Mouse (Mus musculus): Measurements from ENCODE around the gene Utp20. TPM values are rescaled to one million over a fixed set of nuclear protein-coding genes. Genes with fewer than 3 reads are reported as not detected.
"Not testable (repeated sequence)": the region's sequence is repeated elsewhere in the genome, so short reads cannot be mapped to it uniquely, and the experiment has no call there.

Utp20 gene
- total and polyA plus RNA-seq, 3 experiments: 3.4 to 12.8 (median 11.1) TPM

GRCm38 (mm10) chr10:88780716-88781115 is 45.9 kb downstream of the Utp20 start:
- Histone ChIP-seq H3K9ac (ENCODE audit: low read depth, low read length) (no peak overlapping the region), H3K27ac (no peak overlapping the region), H3K36me3 (ENCODE audit: control insufficient read depth, insufficient read depth, low read length) (no peaks in the 10 kb centered on the region), H3K4me3 (no peak overlapping the region), H3K4me1 (ENCODE audit: control insufficient read depth, insufficient read depth, low read length) (no peaks in the 10 kb centered on the region), H3K79me2 (replicated peaks; ENCODE audit: control insufficient read depth, insufficient read depth, low read length) (no peaks in the 10 kb centered on the region), H3K27me3 (ENCODE audit: control insufficient read depth, insufficient read depth, low read length) (no peaks in the 10 kb centered on the region)
- intact Hi-C loops (cut with DNase I): no loop called here
- 80% methylated on average over 4 of the region's 4 CpGs for WGBS
- TF ChIP-seq CTCF (IDR thresholded peaks at IDR 0.05): no peak
- TF ChIP-seq POLR2A (IDR thresholded peaks at IDR 0.05; ENCODE audit: insufficient read depth, low read depth, low read length): no peak
- no peak for TF ChIP-seq EP300 (IDR thresholded peaks at IDR 0.05; ENCODE audit: insufficient read depth, low read depth, low read length)
- no peak for DNase-seq

- Histone ChIP-seq H3K9ac (ENCODE audit: low read depth, low read length) (no peak overlapping the region), H3K27ac (no peak overlapping the region), H3K79me2 (replicated peaks; ENCODE audit: control insufficient read depth, insufficient read depth, low read length) (no peaks in the 10 kb centered on the region), H3K4me3 (no peak overlapping the region), H3K27me3 (ENCODE audit: control insufficient read depth, insufficient read depth, low read length) (no peaks in the 10 kb centered on the region), H3K4me1 (ENCODE audit: control insufficient read depth, insufficient read depth, low read length) (no peaks in the 10 kb centered on the region), H3K36me3 (ENCODE audit: control insufficient read depth, insufficient read depth, low read length) (no peaks in the 10 kb centered on the region)
- no peak for TF ChIP-seq POLR2A (IDR thresholded peaks at IDR 0.05; ENCODE audit: insufficient read depth, low read depth, low read length)
- TF ChIP-seq EP300 (IDR thresholded peaks at IDR 0.05; ENCODE audit: insufficient read depth, low read depth, low read length): no peak
- TF ChIP-seq CTCF (IDR thresholded peaks at IDR 0.05): no peak
- DNase-seq: no peak
- intact Hi-C loops (cut with DNase I): no loop called here
- WGBS: 75% methylated on average over 6 of the region's 6 CpGs
Observed at GRCm38 (mm10) chr10:88776206-88776605, 50.4 kb downstream of the Utp20 start.

GRCm38 (mm10) chr10:88772965-88773364 is 53.6 kb downstream of the Utp20 start:
- H3K27me3 ChIP-seq (ENCODE audit: control insufficient read depth, insufficient read depth, low read length); DNase-seq; H3K9ac ChIP-seq (ENCODE audit: low read depth, low read length); H3K79me2 ChIP-seq (replicated peaks; ENCODE audit: control insufficient read depth, insufficient read depth, low read length); intact Hi-C loops (cut with DNase I); H3K27ac ChIP-seq; H3K36me3 ChIP-seq (ENCODE audit: control insufficient read depth, insufficient read depth, low read length); H3K4me3 ChIP-seq; H3K4me1 ChIP-seq (ENCODE audit: control insufficient read depth, insufficient read depth, low read length): not testable (repeated sequence)
- whole genome bisulfite sequencing: 84% methylated on average over 5 of the region's 5 CpGs

GRCm38 (mm10) chr10:88769676-88770075 is 56.9 kb downstream of the Utp20 start:
- no peak overlapping the region for H3K4me3 ChIP-seq
- no peak for DNase-seq
- no peak overlapping the region for H3K27ac ChIP-seq
- H3K9ac ChIP-seq (ENCODE audit: low read depth, low read length): no peak overlapping the region
- WGBS: 91% methylated on average over 7 of the region's 7 CpGs
- H3K4me1 ChIP-seq (ENCODE audit: control insufficient read depth, insufficient read depth, low read length): peaks cover 2% of the 10 kb centered on the region; the same call in 1 of the 2 replicates
- intact Hi-C loops (cut with DNase I): no loop called here
- H3K36me3 ChIP-seq (ENCODE audit: control insufficient read depth, insufficient read depth, low read length): peaks cover 2% of the 10 kb centered on the region; the same call in 1 of the 2 replicates
- TF ChIP-seq CTCF (IDR thresholded peaks at IDR 0.05): no peak
- TF ChIP-seq EP300 (IDR thresholded peaks at IDR 0.05; ENCODE audit: insufficient read depth, low read depth, low read length): no peak
- no peak for TF ChIP-seq POLR2A (IDR thresholded peaks at IDR 0.05; ENCODE audit: insufficient read depth, low read depth, low read length)
- H3K27me3 ChIP-seq (ENCODE audit: control insufficient read depth, insufficient read depth, low read length): no peaks in the 10 kb centered on the region
- no peaks in the 10 kb centered on the region for H3K79me2 ChIP-seq (replicated peaks; ENCODE audit: control insufficient read depth, insufficient read depth, low read length)

- Histone ChIP-seq H3K36me3 (ENCODE audit: control insufficient read depth, insufficient read depth, low read length) (peaks cover 2% of the 10 kb centered on the region; the same call in 1 of the 2 replicates), H3K9ac (ENCODE audit: low read depth, low read length) (no peak overlapping the region), H3K27ac (no peak overlapping the region), H3K4me1 (ENCODE audit: control insufficient read depth, insufficient read depth, low read length) (peaks cover 2% of the 10 kb centered on the region; the same call in 1 of the 2 replicates), H3K79me2 (replicated peaks; ENCODE audit: control insufficient read depth, insufficient read depth, low read length) (no peaks in the 10 kb centered on the region), H3K4me3 (no peak overlapping the region), H3K27me3 (ENCODE audit: control insufficient read depth, insufficient read depth, low read length) (no peaks in the 10 kb centered on the region)
- TF ChIP-seq CTCF (IDR thresholded peaks at IDR 0.05) (no peak), EP300 (IDR thresholded peaks at IDR 0.05; ENCODE audit: insufficient read depth, low read depth, low read length) (no peak), POLR2A (IDR thresholded peaks at IDR 0.05; ENCODE audit: insufficient read depth, low read depth, low read length) (no peak)
- WGBS: 90% methylated on average over 5 of the region's 5 CpGs
- no peak for DNase-seq
- intact Hi-C loops (cut with DNase I): no loop called here
Observed at GRCm38 (mm10) chr10:88768961-88769360, 57.6 kb downstream of the Utp20 start.

GRCm38 (mm10) chr10:88765431-88766142 is 61.0 kb downstream of the Utp20 start:
- peaks cover 2% of the 10 kb centered on the region; the same call in 1 of the 2 replicates for H3K36me3 ChIP-seq (ENCODE audit: control insufficient read depth, insufficient read depth, low read length)
- H3K9ac ChIP-seq (ENCODE audit: low read depth, low read length): no peak overlapping the region
- TF ChIP-seq CTCF (IDR thresholded peaks at IDR 0.05): no peak
- no peak for TF ChIP-seq POLR2A (IDR thresholded peaks at IDR 0.05; ENCODE audit: insufficient read depth, low read depth, low read length)
- no peak for TF ChIP-seq EP300 (IDR thresholded peaks at IDR 0.05; ENCODE audit: insufficient read depth, low read depth, low read length)
- H3K27me3 ChIP-seq (ENCODE audit: control insufficient read depth, insufficient read depth, low read length): no peaks in the 10 kb centered on the region
- H3K4me3 ChIP-seq: no peak overlapping the region
- no peaks in the 10 kb centered on the region for H3K79me2 ChIP-seq (replicated peaks; ENCODE audit: control insufficient read depth, insufficient read depth, low read length)
- peak in 1 of 2 experiments; percentile 8 for DNase-seq
- no peak overlapping the region for H3K27ac ChIP-seq
- peaks cover 2% of the 10 kb centered on the region; the same call in 1 of the 2 replicates for H3K4me1 ChIP-seq (ENCODE audit: control insufficient read depth, insufficient read depth, low read length)
- intact Hi-C loops (cut with DNase I): no loop called here
- 64% methylated on average over 15 of the region's 15 CpGs for WGBS
